In genomic region chr2:31263039-31263461, GRCm38 (mm10) we compare ENCODE assay signal across 7 mouse cellular contexts. TPM values are rescaled to one million over a fixed set of nuclear protein-coding genes. Genes with fewer than 3 reads are reported as not detected.
DNase-seq lines count a peak whose midpoint lies in the region; ATAC-seq and TF ChIP-seq lines count a peak whose summit lies in the region.

No protein-coding gene starts in this region.

- peaks cover 22% of the 10 kb centered on the region; the same call in 1 of the 2 replicates for H3K4me1 ChIP-seq in lung, embryonic 14.5 days (ENCODE audit: insufficient read depth)
- H3K4me1 ChIP-seq in forebrain, embryonic 13.5 days = peaks cover 80% of the 10 kb centered on the region
- H3K4me1 ChIP-seq in hindbrain, embryonic 13.5 days (replicated peaks) = peaks cover 83% of the 10 kb centered on the region
- peaks cover 83% of the 10 kb centered on the region for H3K4me1 ChIP-seq in neural tube, embryonic 13.5 days (replicated peaks)

- no peak overlapping the region for H3K4me3 ChIP-seq in lung, embryonic 14.5 days (ENCODE audit: low read depth, low read length)
- H3K4me3 ChIP-seq in forebrain, embryonic 13.5 days = no peak overlapping the region
- no peak overlapping the region for H3K4me3 ChIP-seq in hindbrain, embryonic 13.5 days
- H3K4me3 ChIP-seq in neural tube, embryonic 13.5 days = no peak overlapping the region

- peak; percentile 77 for DNase-seq in lung, embryonic 14.5 days
- DNase-seq in lung, postnatal 36 days = no peak
- no peak for DNase-seq in spleen, postnatal 4 days (ENCODE audit: low spot score in 2 of 2)
- no peak for DNase-seq in adrenal gland, postnatal 25 days

- H3K27me3 ChIP-seq in lung, embryonic 14.5 days (ENCODE audit: insufficient read depth, low read length) = no peaks in the 10 kb centered on the region
- no peaks in the 10 kb centered on the region for H3K27me3 ChIP-seq in forebrain, embryonic 13.5 days
- no peaks in the 10 kb centered on the region for H3K27me3 ChIP-seq in hindbrain, embryonic 13.5 days
- no peaks in the 10 kb centered on the region for H3K27me3 ChIP-seq in neural tube, embryonic 13.5 days

- no peaks in the 10 kb centered on the region for H3K9me3 ChIP-seq in lung, embryonic 14.5 days (ENCODE audit: low read depth, low read length)
- H3K9me3 ChIP-seq in forebrain, embryonic 13.5 days (replicated peaks) = no peaks in the 10 kb centered on the region
- no peaks in the 10 kb centered on the region for H3K9me3 ChIP-seq in hindbrain, embryonic 13.5 days
- no peaks in the 10 kb centered on the region for H3K9me3 ChIP-seq in neural tube, embryonic 13.5 days

- H3K27ac ChIP-seq in lung, embryonic 14.5 days (ENCODE audit: low read depth) = 0 out of 2 replicates have a peak overlapping the region, but pooled peaks have one; percentile 24
- H3K27ac ChIP-seq in forebrain, embryonic 13.5 days = peak overlapping the region; percentile 90
- H3K27ac ChIP-seq in hindbrain, embryonic 13.5 days = peak overlapping the region; percentile 92
- H3K27ac ChIP-seq in neural tube, embryonic 13.5 days (replicated peaks) = peak overlapping the region; percentile 88

- no peak for TF ChIP-seq CTCF in lung, embryonic 14.5 days (IDR thresholded peaks at IDR 0.05; ENCODE audit: low read depth)

- 40% methylated on average over 8 of the region's 8 CpGs for WGBS in lung, embryonic 14.5 days
- WGBS in forebrain, embryonic 13.5 days = 71% methylated on average over 8 of the region's 8 CpGs
- 60% methylated on average over 8 of the region's 8 CpGs for WGBS in hindbrain, embryonic 13.5 days
- 57% methylated on average over 8 of the region's 8 CpGs for WGBS in neural tube, embryonic 13.5 days

- ATAC-seq in lung, embryonic 14.5 days (ENCODE audit: insufficient read depth) = peak; percentile 45; the same call in 1 of the 2 replicates
- ATAC-seq in forebrain, embryonic 13.5 days = peak; percentile 14; the same call in 1 of the 2 replicates
- ATAC-seq in hindbrain, embryonic 13.5 days (ENCODE audit: low FRiP score) = peak; percentile 15; the same call in 1 of the 2 replicates
- peak; percentile 7; the same call in 1 of the 2 replicates for ATAC-seq in neural tube, embryonic 13.5 days (ENCODE audit: low read depth)

- no peak overlapping the region for H3K9ac ChIP-seq in lung, embryonic 14.5 days
- peak overlapping the region; percentile 26; the same call in 1 of the 2 replicates for H3K9ac ChIP-seq in forebrain, embryonic 13.5 days
- H3K9ac ChIP-seq in hindbrain, embryonic 13.5 days = peak overlapping the region; percentile 56
- H3K9ac ChIP-seq in neural tube, embryonic 13.5 days = no peak overlapping the region; the same call in 1 of the 2 replicates

- no peak overlapping the region for H3K4me2 ChIP-seq in lung, embryonic 14.5 days
- H3K4me2 ChIP-seq in forebrain, embryonic 13.5 days = no peak overlapping the region
- no peak overlapping the region for H3K4me2 ChIP-seq in hindbrain, embryonic 13.5 days
- no peak overlapping the region for H3K4me2 ChIP-seq in neural tube, embryonic 13.5 days

- H3K36me3 ChIP-seq in lung, embryonic 14.5 days (ENCODE audit: insufficient read depth) = no peaks in the 10 kb centered on the region
- peaks cover 7% of the 10 kb centered on the region; the same call in 1 of the 2 replicates for H3K36me3 ChIP-seq in forebrain, embryonic 13.5 days (ENCODE audit: poor library complexity, severe bottlenecking)
- peaks cover 17% of the 10 kb centered on the region for H3K36me3 ChIP-seq in hindbrain, embryonic 13.5 days
- no peaks in the 10 kb centered on the region; the same call in 1 of the 2 replicates for H3K36me3 ChIP-seq in neural tube, embryonic 13.5 days

RNA-seq across cellular contexts. Expression of gene Ncs1, which starts 17.4 kb away (rescaled TPM):
- 26.5 and 28.6 TPM in 2 replicates for polyA plus RNA-seq in lung, embryonic 14.5 days (2014; fragmentation: Nextera tagmentation; extraction: Ambion mirVana)
- polyA plus RNA-seq in forebrain, embryonic 13.5 days (2015; fragmentation: Nextera tagmentation; extraction: Ambion mirVana) = 72.7 and 77.6 TPM in 2 replicates
- polyA plus RNA-seq in hindbrain, embryonic 13.5 days (2015; fragmentation: Nextera tagmentation; extraction: Ambion mirVana) = 144 and 150 TPM in 2 replicates
- 137 and 153 TPM in 2 replicates for polyA plus RNA-seq in neural tube, embryonic 13.5 days (2015; fragmentation: Nextera tagmentation; extraction: Ambion mirVana)
- 2.9 and 4.1 TPM in 2 replicates for total RNA-seq in adrenal gland, postnatal 25 days (2021)

RNA-seq across cellular contexts. Expression of gene Hmcn2, which starts 51.2 kb away (rescaled TPM):
- polyA plus RNA-seq in lung, embryonic 14.5 days (2014; fragmentation: Nextera tagmentation; extraction: Ambion mirVana) = 1.1 and 1.3 TPM in 2 replicates
- 0.06 and 0.16 TPM in 2 replicates for polyA plus RNA-seq in forebrain, embryonic 13.5 days (2015; fragmentation: Nextera tagmentation; extraction: Ambion mirVana)
- 0.12 and 0.19 TPM in 2 replicates for polyA plus RNA-seq in hindbrain, embryonic 13.5 days (2015; fragmentation: Nextera tagmentation; extraction: Ambion mirVana)
- polyA plus RNA-seq in neural tube, embryonic 13.5 days (2015; fragmentation: Nextera tagmentation; extraction: Ambion mirVana) = 0.06 and 0.32 TPM in 2 replicates
- 0.76 and 1.9 TPM in 2 replicates for total RNA-seq in adrenal gland, postnatal 25 days (2021)

Comparison
In these comparisons a context has a peak if more than half of its experiments do, and no peak if none do; other contexts are left out.
1. H3K27ac ChIP-seq: peak in every context shown above with its lines; median percentile 92 in hindbrain, embryonic 13.5 days; 90 in forebrain, embryonic 13.5 days; 88 in neural tube, embryonic 13.5 days; 24 in lung, embryonic 14.5 days.
2. H3K9ac ChIP-seq: peak in forebrain, embryonic 13.5 days (single experiment) and hindbrain, embryonic 13.5 days (single experiment); none in lung, embryonic 14.5 days (single experiment) and neural tube, embryonic 13.5 days (single experiment).
3. Peak in every context shown above with its lines, with median percentiles within 50 percentile points of each other: ATAC-seq.